Mouse (Mus musculus) small intestine, adult 2 months (tissue): ENCODE data around the gene Smco2.

ENCODE experiments used
- CTCF ChIP-seq: fragments of 200-500 bp; IDR thresholded peaks from 2 replicates; pipeline ENCODE4 v1.5.1; 2012; ENCODE audit warnings: low read depth, mild to moderate bottlenecking, control low read depth, inconsistent platforms, low read length, moderate library complexity, mixed read lengths; ENCODE audit not compliant: insufficient replicate concordance, insufficient read length; ENCODE audit errors: extremely low read depth
- POLR2A ChIP-seq: fragments of 200-500 bp; IDR thresholded peaks from 2 replicates; pipeline ENCODE4 v1.6.1; 2012; ENCODE audit warnings: low read depth, mild to moderate bottlenecking, control low read depth, inconsistent platforms, low read length, moderate library complexity

GRCm38 (mm10) chr6:146837316-146837715 is 12.6 kb upstream of the Smco2 start:
- TF ChIP-seq CTCF, result no peak
- TF ChIP-seq POLR2A, result no peak
